Mouse (Mus musculus): Measurements from ENCODE around the gene Smarcd2. TPM values are rescaled to one million over a fixed set of nuclear protein-coding genes. Genes with fewer than 3 reads are reported as not detected.

Gene Smarcd2
- total and polyA plus RNA-seq, 2 experiments from 2014 or later, result 10.7 to 43.0 TPM

DNA sequence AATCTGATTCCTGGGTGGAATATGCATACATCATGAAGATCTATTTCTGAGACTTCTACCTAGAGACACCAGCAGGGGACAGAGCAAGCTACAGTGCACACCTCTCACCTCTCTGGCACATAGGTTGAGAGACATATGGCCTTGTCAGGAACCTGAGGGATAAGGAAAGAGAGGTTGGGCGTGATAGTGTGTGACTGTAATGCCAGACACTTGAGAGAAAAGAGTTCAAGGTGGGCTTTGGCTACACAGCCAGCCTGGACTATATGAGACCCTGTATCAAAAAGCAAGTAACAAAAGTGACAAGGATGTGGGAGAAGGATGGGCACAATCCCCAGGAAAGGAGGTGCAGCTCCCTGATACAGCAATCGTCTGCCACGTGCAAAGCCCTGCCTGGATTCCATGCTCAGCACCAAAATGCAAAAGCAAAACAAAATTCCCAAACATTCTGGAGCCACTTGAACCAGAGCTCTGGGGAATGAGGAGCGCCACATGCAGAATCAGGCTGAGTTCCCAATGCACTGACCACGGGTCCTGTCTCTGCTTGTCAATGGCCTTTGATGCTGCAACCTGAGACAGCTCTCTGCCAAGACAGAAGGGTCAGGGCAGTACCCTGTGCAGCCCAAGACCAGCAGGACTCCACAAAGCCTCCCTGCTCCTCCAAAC lies 1.5 kb downstream of the Smarcd2 start:
- Histone ChIP-seq H3K9me3 (replicated peaks; ENCODE audit: control insufficient read depth, low read length) (no peaks in the 10 kb centered on the region), H3K36me3 (replicated peaks; ENCODE audit: control insufficient read depth, insufficient read depth, low read length) (peaks cover 11% of the 10 kb centered on the region), H3K9ac (replicated peaks; ENCODE audit: low read depth, low read length) (peak overlapping the region; percentile 99), H3K4me3 (ENCODE audit: low read depth, low read length) (peak overlapping the region; percentile 99), H3K27me3 (ENCODE audit: control insufficient read depth, insufficient read depth, low read length) (no peaks in the 10 kb centered on the region), H3K27ac (ENCODE audit: low read depth) (peak overlapping the region; percentile 97), H3K4me1 (ENCODE audit: control insufficient read depth, insufficient read depth) (peaks cover 47% of the 10 kb centered on the region), H3K4me2 (ENCODE audit: low read depth, low read length) (peak overlapping the region; percentile 75)
- ATAC-seq (ENCODE audit: insufficient read depth, low read depth) (no peak), DNase-seq (ENCODE audit: low spot score) (no peak)
- WGBS, result 29% methylated on average over 5 of the region's 5 CpGs
- TF ChIP-seq EP300 (IDR thresholded peaks at IDR 0.05; ENCODE audit: low read depth), result no peak

DNA sequence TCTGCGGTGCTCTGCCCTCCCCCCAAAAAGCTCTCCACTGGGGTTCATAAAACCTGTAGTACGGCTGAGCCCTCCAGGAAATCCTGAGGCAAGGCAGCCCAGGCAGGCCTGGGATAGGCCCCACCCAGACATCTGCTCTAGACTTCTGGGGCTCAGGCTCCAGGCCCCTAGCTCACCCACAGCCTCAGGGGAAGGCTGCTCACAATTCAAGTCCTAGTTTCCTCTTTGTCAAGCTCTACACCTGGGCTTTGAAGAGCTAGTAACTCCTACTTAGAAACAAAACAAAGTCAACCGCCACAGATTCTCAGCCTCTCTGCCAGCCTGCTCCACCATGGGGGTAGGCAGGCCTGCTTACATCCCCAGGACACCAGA lies 3.7 kb downstream of the Smarcd2 start:
- Histone ChIP-seq H3K9me3 (replicated peaks; ENCODE audit: control insufficient read depth, low read length) (no peaks in the 10 kb centered on the region), H3K4me2 (ENCODE audit: low read depth, low read length) (peak overlapping the region; percentile 12; the same call in 1 of the 2 replicates), H3K9ac (replicated peaks; ENCODE audit: low read depth, low read length) (no peak overlapping the region), H3K27me3 (ENCODE audit: control insufficient read depth, insufficient read depth, low read length) (no peaks in the 10 kb centered on the region), H3K4me1 (ENCODE audit: control insufficient read depth, insufficient read depth) (peaks cover 37% of the 10 kb centered on the region), H3K4me3 (ENCODE audit: low read depth, low read length) (no peak overlapping the region), H3K36me3 (replicated peaks; ENCODE audit: control insufficient read depth, insufficient read depth, low read length) (peaks cover 33% of the 10 kb centered on the region), H3K27ac (ENCODE audit: low read depth) (peak overlapping the region; percentile 64)
- no peak for ATAC-seq (ENCODE audit: insufficient read depth, low read depth)
- no peak for DNase-seq (ENCODE audit: low spot score)
- 48% methylated on average over 3 of the region's 3 CpGs for WGBS
- TF ChIP-seq EP300 (IDR thresholded peaks at IDR 0.05; ENCODE audit: low read depth) (no peak), CTCF (IDR thresholded peaks at IDR 0.05; ENCODE audit: low read depth) (no peak)

DNA sequence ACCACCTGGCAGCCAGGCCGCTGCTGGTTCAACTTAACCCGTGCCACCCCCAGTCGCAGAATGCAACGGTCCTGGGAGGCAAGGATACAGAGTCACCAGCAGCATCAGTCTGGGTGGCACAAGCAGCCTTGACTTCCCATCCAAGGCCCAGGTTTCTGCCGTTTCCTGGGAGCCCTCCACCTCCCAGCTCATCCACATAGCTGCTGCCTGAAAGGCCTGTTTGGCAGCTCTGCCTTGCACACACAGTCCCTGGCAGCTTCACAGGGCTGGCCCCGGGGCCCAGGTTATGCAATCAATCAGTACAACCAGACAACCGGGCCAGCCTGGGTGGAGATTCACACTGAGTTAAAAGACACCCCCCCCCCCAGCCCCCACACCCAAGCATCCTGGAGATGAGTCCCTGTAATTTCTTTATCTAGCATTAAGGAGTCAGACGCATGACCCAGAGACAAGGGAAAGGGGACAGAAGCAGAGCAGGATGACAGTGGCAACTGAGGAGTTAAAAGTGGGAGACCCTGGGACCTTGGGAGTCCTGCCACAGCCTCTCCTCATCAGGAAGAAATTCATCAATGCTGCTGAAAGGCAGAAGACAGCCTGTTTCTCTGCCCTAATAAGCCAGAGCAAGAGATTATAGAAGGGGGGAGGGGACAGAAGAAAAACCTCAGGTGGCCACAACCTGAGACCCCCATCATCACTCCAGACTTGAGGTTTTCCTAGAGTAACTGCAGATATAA lies 4.3 kb downstream of the Smarcd2 start:
- Histone ChIP-seq H3K4me1 (ENCODE audit: control insufficient read depth, insufficient read depth) (peaks cover 36% of the 10 kb centered on the region), H3K4me3 (ENCODE audit: low read depth, low read length) (no peak overlapping the region), H3K27ac (ENCODE audit: low read depth) (peak overlapping the region; percentile 64), H3K4me2 (ENCODE audit: low read depth, low read length) (peak overlapping the region; percentile 12; the same call in 1 of the 2 replicates), H3K9me3 (replicated peaks; ENCODE audit: control insufficient read depth, low read length) (no peaks in the 10 kb centered on the region), H3K27me3 (ENCODE audit: control insufficient read depth, insufficient read depth, low read length) (no peaks in the 10 kb centered on the region), H3K36me3 (replicated peaks; ENCODE audit: control insufficient read depth, insufficient read depth, low read length) (peaks cover 39% of the 10 kb centered on the region), H3K9ac (replicated peaks; ENCODE audit: low read depth, low read length) (no peak overlapping the region)
- 53% methylated on average over 8 of the region's 8 CpGs for WGBS
- ATAC-seq (ENCODE audit: insufficient read depth, low read depth), result no peak
- DNase-seq (ENCODE audit: low spot score), result no peak
- TF ChIP-seq CTCF (IDR thresholded peaks at IDR 0.05; ENCODE audit: low read depth) (no peak), EP300 (IDR thresholded peaks at IDR 0.05; ENCODE audit: low read depth) (no peak)

GRCm38 (mm10) chr11:106267871-106268270 lies 4.9 kb downstream of the Smarcd2 start:
- Histone ChIP-seq H3K9ac (replicated peaks; ENCODE audit: low read depth, low read length) (no peak overlapping the region), H3K4me3 (ENCODE audit: low read depth, low read length) (no peak overlapping the region), H3K4me2 (ENCODE audit: low read depth, low read length) (no peak overlapping the region), H3K27ac (ENCODE audit: low read depth) (0 out of 2 replicates have a peak overlapping the region, but pooled peaks have one; percentile 8), H3K9me3 (replicated peaks; ENCODE audit: control insufficient read depth, low read length) (no peaks in the 10 kb centered on the region), H3K27me3 (ENCODE audit: control insufficient read depth, insufficient read depth, low read length) (no peaks in the 10 kb centered on the region), H3K36me3 (replicated peaks; ENCODE audit: control insufficient read depth, insufficient read depth, low read length) (peaks cover 45% of the 10 kb centered on the region), H3K4me1 (ENCODE audit: control insufficient read depth, insufficient read depth) (peaks cover 32% of the 10 kb centered on the region)
- ATAC-seq (ENCODE audit: insufficient read depth, low read depth) (no peak), DNase-seq (ENCODE audit: low spot score) (no peak)
- TF ChIP-seq EP300 (IDR thresholded peaks at IDR 0.05; ENCODE audit: low read depth), result no peak
- TF ChIP-seq CTCF (IDR thresholded peaks at IDR 0.05; ENCODE audit: low read depth), result no peak
- 69% methylated on average over 5 of the region's 5 CpGs for WGBS

DNA sequence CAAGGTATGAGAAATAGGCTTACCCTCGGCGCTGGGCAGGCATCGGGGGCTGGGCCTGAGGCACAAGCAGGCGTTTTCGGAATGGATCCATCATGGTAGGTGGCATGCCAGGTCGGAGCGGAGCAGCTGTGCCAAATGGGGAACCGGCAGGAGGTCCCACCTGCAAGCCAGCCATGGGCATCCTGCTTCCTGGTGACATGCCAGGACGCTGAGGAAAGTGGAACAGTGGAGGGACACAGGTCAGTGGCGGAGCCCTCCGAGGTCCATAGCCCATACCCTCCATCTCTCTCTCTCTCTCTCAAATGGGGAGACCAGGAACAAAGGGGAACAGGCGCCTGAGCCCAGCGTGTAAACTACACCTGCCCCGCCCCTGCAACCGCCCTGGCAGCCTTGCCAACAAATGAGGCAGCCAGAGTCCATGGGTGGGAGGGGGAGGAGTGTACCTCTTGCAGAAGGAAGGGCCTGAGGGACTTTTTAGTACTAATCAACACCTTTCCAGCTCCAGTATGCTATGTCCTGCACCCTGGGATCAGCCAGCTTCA lies 5.4 kb downstream of the Smarcd2 start:
- TF ChIP-seq EP300 (IDR thresholded peaks at IDR 0.05; ENCODE audit: low read depth), result no peak
- TF ChIP-seq CTCF (IDR thresholded peaks at IDR 0.05; ENCODE audit: low read depth), result no peak

More for the DNA sequence above, 5.4 kb downstream of the Smarcd2 start:
- 64% methylated on average over 15 of the region's 15 CpGs for WGBS
- ATAC-seq (ENCODE audit: insufficient read depth, low read depth) (no peak), DNase-seq (ENCODE audit: low spot score) (no peak)
- H3K9me3 ChIP-seq (replicated peaks; ENCODE audit: control insufficient read depth, low read length), result no peaks in the 10 kb centered on the region
- H3K9ac ChIP-seq (replicated peaks; ENCODE audit: low read depth, low read length), result no peak overlapping the region
- H3K27ac ChIP-seq (ENCODE audit: low read depth), result 0 out of 2 replicates have a peak overlapping the region, but pooled peaks have one; percentile 8
- no peak overlapping the region for H3K4me2 ChIP-seq (ENCODE audit: low read depth, low read length)
- H3K4me1 ChIP-seq (ENCODE audit: control insufficient read depth, insufficient read depth), result peaks cover 32% of the 10 kb centered on the region
- no peak overlapping the region for H3K4me3 ChIP-seq (ENCODE audit: low read depth, low read length)
- no peaks in the 10 kb centered on the region for H3K27me3 ChIP-seq (ENCODE audit: control insufficient read depth, insufficient read depth, low read length)
- peaks cover 50% of the 10 kb centered on the region for H3K36me3 ChIP-seq (replicated peaks; ENCODE audit: control insufficient read depth, insufficient read depth, low read length)
